Mouse (Mus musculus) brown adipose tissue, adult 24 weeks (tissue): Measurements from ENCODE around the gene Prss35. TPM values are rescaled to one million over a fixed set of nuclear protein-coding genes. Genes with fewer than 3 reads are reported as not detected.

ENCODE experiments used
- H3K27ac ChIP-seq: fragments of 200-500 bp; replicated peaks from 2 replicates; pipeline ENCODE4 v1.5.1; 2012; ENCODE audit warnings: low read depth, mild to moderate bottlenecking, low read length
- H3K4me1 ChIP-seq: fragments of 200-500 bp; 2 replicates; pipeline ENCODE4 v1.6.1; 2012; ENCODE audit warnings: low read length, mixed read lengths; ENCODE audit not compliant: control insufficient read depth, insufficient read depth, insufficient read length
- H3K4me3 ChIP-seq: fragments of 200-500 bp; 2 replicates; pipeline ENCODE4 v1.5.1; 2012; ENCODE audit warnings: low read depth, mild to moderate bottlenecking, low read length, moderate library complexity; ENCODE audit not compliant: insufficient read depth
- polyA plus RNA-seq: library from polyadenylated mRNA; stranded (reverse); fragments of >200 nt; gene quantifications from 2 replicates; pipeline ENCODE4 v1.2.4, GENCODE M21; 2012; ENCODE audit not compliant: missing spikeins, insufficient read depth, insufficient read length

The Prss35 gene
- polyA plus RNA-seq, 1 experiment, result not detected

GRCm38 (mm10) chr9:86762477-86763376 is 19.3 kb downstream of the Prss35 start:
- Histone ChIP-seq H3K4me1 (no peaks in the 10 kb centered on the region), H3K4me3 (no peak overlapping the region), H3K27ac (no peak overlapping the region)

- Histone ChIP-seq H3K27ac (no peak overlapping the region), H3K4me3 (no peak overlapping the region), H3K4me1 (no peaks in the 10 kb centered on the region)
Measured at GRCm38 (mm10) chr9:86764002-86764401, 20.6 kb downstream of the Prss35 start.

- no peak overlapping the region for H3K27ac ChIP-seq
- no peak overlapping the region for H3K4me3 ChIP-seq
- no peaks in the 10 kb centered on the region for H3K4me1 ChIP-seq
Measured at GRCm38 (mm10) chr9:86766991-86767390, 23.5 kb downstream of the Prss35 start.

- H3K4me1 ChIP-seq, result no peaks in the 10 kb centered on the region
- H3K4me3 ChIP-seq, result no peak overlapping the region
- H3K27ac ChIP-seq, result no peak overlapping the region
Measured at GRCm38 (mm10) chr9:86772897-86773296, 29.4 kb downstream of the Prss35 start.

- Histone ChIP-seq H3K27ac (no peak overlapping the region), H3K4me3 (no peak overlapping the region), H3K4me1 (no peaks in the 10 kb centered on the region)
Measured at GRCm38 (mm10) chr9:86773996-86774395, 30.5 kb downstream of the Prss35 start.

- H3K4me3 ChIP-seq, result no peak overlapping the region
- H3K27ac ChIP-seq, result no peak overlapping the region
- H3K4me1 ChIP-seq, result no peaks in the 10 kb centered on the region
Measured at GRCm38 (mm10) chr9:86775374-86775773, 31.9 kb downstream of the Prss35 start.

- Histone ChIP-seq H3K4me1 (no peaks in the 10 kb centered on the region), H3K4me3 (no peak overlapping the region), H3K27ac (no peak overlapping the region)
Measured at GRCm38 (mm10) chr9:86777309-86777708, 33.9 kb downstream of the Prss35 start.

- no peaks in the 10 kb centered on the region for H3K4me1 ChIP-seq
- H3K27ac ChIP-seq, result no peak overlapping the region
- H3K4me3 ChIP-seq, result no peak overlapping the region
Measured at GRCm38 (mm10) chr9:86778212-86778611, 34.8 kb downstream of the Prss35 start.

GRCm38 (mm10) chr9:86781426-86781825 is 38.0 kb downstream of the Prss35 start:
- Histone ChIP-seq H3K27ac (no peak overlapping the region), H3K4me1 (no peaks in the 10 kb centered on the region), H3K4me3 (no peak overlapping the region)

- Histone ChIP-seq H3K4me3 (no peak overlapping the region), H3K27ac (no peak overlapping the region), H3K4me1 (no peaks in the 10 kb centered on the region)
Measured at GRCm38 (mm10) chr9:86782836-86783235, 39.4 kb downstream of the Prss35 start.

GRCm38 (mm10) chr9:86789186-86789585 is 45.7 kb downstream of the Prss35 start:
- no peaks in the 10 kb centered on the region for H3K4me1 ChIP-seq
- H3K27ac ChIP-seq, result no peak overlapping the region

GRCm38 (mm10) chr9:86791927-86792326 is 48.5 kb downstream of the Prss35 start:
- no peak overlapping the region for H3K4me3 ChIP-seq
- no peak overlapping the region for H3K27ac ChIP-seq
- H3K4me1 ChIP-seq, result no peaks in the 10 kb centered on the region

More at GRCm38 (mm10) chr9:86789186-86789585, 45.7 kb downstream of the Prss35 start:
- H3K4me3 ChIP-seq, result no peak overlapping the region

GRCm38 (mm10) chr9:86795236-86795635 is 51.8 kb downstream of the Prss35 start:
- Histone ChIP-seq H3K4me1 (no peaks in the 10 kb centered on the region), H3K4me3 (no peak overlapping the region), H3K27ac (no peak overlapping the region)

GRCm38 (mm10) chr9:86797553-86797952 is 54.1 kb downstream of the Prss35 start:
- Histone ChIP-seq H3K4me3 (no peak overlapping the region), H3K4me1 (no peaks in the 10 kb centered on the region), H3K27ac (no peak overlapping the region)

GRCm38 (mm10) chr9:86798129-86798528 is 54.7 kb downstream of the Prss35 start:
- Histone ChIP-seq H3K4me3 (no peak overlapping the region), H3K27ac (no peak overlapping the region), H3K4me1 (no peaks in the 10 kb centered on the region)

- no peak overlapping the region for H3K4me3 ChIP-seq
- H3K27ac ChIP-seq, result no peak overlapping the region
- H3K4me1 ChIP-seq, result no peaks in the 10 kb centered on the region
Measured at GRCm38 (mm10) chr9:86798686-86799085, 55.2 kb downstream of the Prss35 start.
